Mouse (Mus musculus) inflammation-experienced regulatory T-cells, adult 6 months (primary cell): ENCODE results near the gene Syde1. TPM values are rescaled to one million over a fixed set of nuclear protein-coding genes. Genes with fewer than 3 reads are reported as not detected.
"Not testable (repeated sequence)": the region's sequence is repeated elsewhere in the genome, so short reads cannot be mapped to it uniquely, and the experiment has no call there.

Source experiments
- ATAC-seq: one replicate; pipeline ENCODE4 v1.8.0; 2017
- polyA plus RNA-seq, 3 experiments: library from polyadenylated mRNA; unstranded; fragments of 100-300 nt; shearing (Covaris generic); gene quantifications; one replicate each; pipeline ENCODE4 v1.2.1; 2017

The Syde1 gene
- polyA plus RNA-seq = under 1 TPM in 2 of 3 experiments, not detected in 1; 0.60 to 0.83 TPM

DNA sequence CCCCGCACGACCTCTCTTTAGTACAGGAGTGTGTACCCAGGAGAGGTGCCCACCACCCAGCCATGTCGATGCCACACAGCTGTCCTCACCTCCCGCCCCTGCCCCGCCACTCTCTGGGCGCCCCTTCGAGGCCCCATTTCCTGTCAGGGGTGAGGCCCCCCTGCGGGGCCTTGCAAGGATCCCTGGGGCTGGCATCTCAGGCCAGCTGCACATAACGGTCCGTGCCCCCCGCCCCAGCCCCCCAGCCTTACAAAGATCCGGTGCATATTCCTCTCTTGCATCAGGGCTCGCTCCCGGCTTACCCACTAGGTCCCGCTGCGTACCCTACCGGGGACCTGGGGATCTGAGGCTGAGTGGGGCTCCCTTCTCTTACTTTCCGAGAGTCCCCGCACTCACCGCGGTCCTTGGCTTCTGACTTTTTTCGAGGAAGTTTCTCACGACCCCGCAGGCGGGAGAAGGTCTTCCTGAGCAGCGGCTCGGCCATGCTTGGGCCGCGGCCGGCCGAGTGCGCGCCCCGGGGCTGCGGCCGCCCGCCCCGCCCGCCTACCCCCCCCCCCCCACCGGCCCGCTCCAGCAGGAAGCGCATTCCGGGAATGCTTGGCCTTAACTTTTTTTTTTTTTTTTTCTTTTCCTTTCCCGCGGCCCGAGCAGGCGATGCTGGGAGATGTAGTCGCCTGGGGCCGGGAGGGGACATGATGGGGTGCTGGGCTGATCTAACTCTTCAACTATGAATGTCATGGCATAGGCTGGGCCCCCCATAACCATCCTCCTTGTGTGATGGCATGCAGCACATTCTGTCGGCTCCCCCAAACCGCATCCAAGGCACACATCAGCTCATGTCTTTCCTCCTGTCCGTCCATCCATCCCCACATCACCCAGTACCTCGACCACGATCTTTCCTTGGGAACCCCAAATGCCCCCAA is at the start of gene Syde1:
Syde1 (minus strand) TSS at position 559 of the 923 bp plus-strand sequence.
- peak; percentile 30 for ATAC-seq

DNA sequence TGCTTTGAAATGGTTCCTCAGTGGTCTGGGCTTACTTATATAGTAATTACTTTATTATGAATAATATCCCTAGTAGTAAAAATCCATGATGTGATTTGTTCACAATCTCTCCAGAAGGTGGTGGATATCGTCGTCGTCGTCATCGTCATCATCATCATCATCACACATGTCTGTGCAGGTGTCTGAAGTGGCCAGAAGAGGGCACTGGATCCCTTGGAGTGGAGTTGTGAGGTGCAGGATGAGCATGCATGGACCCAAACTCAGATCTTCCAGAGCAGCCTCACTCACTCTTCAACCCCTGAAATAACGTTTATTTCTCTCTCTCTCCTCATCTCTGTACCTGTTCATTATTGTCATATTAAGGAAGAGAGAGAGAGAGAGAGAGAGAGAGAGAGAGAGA is 40.5 kb upstream of the Syde1 start:
- no peak for ATAC-seq

GRCm38 (mm10) chr10:78630194-78630593 is 38.4 kb upstream of the Syde1 start:
- no peak for ATAC-seq

DNA sequence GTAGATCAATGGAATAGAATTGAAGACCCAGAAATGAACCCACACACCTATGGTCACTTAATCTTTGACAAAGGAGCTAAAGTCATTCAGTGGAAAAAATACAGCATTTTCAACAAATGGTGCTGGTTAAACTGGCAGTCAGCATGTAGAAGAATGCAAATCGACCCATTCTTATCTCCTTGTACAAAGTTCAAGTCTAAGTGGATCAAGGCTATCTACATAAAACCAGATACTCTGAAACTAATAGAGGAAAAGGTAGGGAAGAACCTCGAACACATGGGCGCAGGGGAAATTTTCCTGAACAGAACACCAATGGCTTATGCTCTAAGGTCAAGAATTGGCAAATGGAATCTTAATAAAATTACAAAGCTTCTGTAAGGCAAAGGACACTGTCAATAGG is 31.4 kb upstream of the Syde1 start:
- ATAC-seq = not testable (repeated sequence)

GRCm38 (mm10) chr10:78617974-78618373 is 26.2 kb upstream of the Syde1 start, which contains the start of gene Olfr1357:
TSS of gene Olfr1357 (minus strand) at chr10:78618074.
- no peak for ATAC-seq

DNA sequence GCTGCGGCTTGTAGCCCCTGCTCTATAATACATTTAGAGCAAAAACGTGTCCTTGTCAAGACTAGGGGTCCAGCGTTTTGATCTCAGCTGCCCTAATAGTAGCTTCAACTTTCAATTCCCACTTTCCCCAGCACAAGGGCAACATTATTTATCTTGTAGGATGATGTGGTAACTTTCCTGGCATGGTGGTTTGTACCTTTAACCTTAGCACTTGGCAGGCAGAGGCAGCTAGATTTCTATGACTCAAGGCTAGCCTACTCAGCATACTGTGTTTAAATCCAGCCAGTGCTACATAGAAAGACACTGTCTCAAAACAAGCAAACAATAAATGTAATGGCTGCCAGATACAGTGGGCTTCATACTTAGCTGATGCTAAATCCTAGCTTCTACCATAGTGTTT is 15.8 kb upstream of the Syde1 start:
- no peak for ATAC-seq

DNA sequence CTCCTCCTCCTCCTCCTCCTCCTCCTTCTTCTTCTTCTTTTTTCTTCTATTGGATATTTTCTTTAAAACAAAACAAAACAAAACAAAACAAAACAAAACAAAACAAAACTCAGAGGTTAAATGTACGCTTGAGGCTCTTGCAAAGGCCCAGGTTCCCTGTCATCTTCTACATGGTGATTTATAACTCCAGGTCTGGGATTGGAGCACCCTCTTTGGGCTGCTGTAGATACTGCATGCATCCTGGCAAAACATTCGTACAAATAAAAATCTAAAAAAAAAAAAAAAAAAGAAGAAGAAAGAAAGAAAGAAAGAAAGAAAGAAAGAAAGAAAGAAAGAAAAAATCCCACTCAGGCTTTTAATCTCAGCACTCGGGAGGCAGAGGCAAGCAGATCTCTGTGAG is 13.3 kb upstream of the Syde1 start:
- ATAC-seq = peak; percentile 89

GRCm38 (mm10) chr10:78599865-78600264 is 8.1 kb upstream of the Syde1 start:
- ATAC-seq = no peak

DNA sequence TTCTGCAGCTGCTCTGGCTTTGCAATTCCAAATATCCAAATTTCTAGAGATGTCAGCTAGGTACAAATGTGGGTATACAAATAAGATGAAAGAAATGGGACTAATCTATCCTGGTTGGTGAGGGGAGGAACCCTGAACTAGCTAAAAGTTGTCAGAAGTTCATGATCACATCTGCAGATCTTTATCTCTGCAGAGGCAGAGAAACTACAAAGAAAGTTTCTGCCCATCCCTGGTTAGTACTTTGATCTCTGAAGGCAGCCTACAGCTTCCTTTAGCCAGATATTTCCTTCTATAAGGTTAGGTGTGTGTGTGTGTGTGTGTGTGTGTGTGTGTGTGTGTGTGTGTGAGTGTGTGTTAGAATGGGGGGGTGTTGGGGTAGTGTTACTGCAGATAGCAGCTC is 2.8 kb upstream of the Syde1 start:
- ATAC-seq = peak; percentile 81

DNA sequence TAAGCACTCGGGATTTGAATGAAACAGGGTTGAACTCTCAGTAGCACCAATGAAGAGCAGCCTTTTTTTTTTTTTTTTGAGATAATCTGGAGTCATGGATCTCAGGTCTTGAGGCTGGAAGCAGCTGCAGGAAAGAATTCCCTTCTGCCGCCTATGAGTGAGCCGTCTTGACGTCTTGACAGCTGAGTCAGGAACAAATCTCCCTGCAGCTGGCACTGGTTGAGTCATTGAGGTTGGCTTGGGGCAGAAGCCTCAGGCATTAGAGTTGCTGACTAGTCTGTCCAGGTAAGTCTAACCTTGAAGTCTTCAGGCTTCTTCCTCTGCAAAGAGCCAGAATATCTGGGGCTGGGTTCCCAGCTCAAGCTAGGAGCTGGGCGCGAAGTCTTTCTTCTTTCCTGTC is 2.4 kb upstream of the Syde1 start:
- ATAC-seq = peak; percentile 31

DNA sequence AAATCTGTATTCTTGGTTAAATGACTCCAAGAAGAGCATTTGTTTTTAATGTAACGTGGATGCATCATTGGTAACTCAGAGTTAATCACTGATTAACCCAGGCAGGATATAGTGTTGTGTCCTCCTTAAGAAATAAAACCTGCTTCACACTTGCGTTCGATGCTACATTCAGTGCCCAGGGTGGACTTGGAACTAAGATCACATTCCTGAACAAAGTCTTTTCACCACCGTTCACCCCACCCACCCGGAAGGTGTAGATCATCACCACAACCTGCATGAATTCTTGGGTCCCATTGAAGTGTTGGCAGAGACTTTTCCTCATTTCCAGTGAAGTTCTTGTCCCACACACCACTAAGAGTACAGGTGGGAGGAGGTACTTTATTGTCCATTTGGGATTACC is 2.0 kb upstream of the Syde1 start:
- ATAC-seq = no peak

DNA sequence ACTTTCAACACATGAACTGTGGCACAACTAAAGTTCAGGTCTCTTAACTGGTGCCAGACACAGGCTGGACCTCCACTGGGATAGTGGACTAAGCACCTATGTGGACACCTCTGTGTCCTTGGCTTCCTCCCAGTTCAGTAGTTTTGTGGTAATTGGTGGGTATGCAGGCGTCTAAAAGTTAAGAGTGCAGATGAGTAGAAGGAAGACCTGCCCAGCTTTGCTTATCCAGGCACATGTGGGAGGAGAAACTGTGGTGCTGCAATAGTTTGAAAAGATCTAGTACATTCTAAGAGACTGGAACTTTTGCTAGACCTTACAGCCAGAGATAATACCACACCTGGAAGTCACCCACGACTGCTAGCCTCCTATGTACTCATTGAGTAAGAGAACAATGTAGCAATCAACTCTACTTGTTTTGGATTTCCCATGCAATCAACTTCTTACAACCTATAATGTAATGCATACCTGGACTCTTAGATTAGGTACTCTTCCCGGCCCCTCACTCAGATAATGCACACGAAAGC is 1.2 kb upstream of the Syde1 start:
- no peak for ATAC-seq

GRCm38 (mm10) chr10:78590744-78591143 is 1.0 kb downstream of the Syde1 start:
- ATAC-seq = no peak

GRCm38 (mm10) chr10:78589901-78590300 is 1.9 kb downstream of the Syde1 start:
- no peak for ATAC-seq

DNA sequence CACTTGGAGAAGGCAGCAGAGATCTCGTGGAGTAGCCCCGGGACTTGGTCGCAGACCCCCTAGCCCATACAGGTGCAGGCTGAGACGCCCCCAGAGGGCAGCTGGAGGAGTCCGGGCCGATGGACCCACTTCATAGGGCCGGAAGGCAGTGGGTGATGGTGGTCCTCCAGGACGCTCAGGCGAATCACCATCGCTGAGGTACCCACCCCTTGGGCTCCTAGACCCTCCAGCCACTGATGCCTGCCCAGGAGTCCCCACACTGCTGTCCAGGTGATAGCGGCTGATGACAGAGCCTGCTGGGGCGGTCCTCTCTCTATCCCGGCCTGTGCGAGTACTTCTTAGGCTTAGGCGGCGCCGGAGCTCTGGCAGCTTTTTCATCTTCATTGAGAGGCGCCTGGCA is 2.5 kb downstream of the Syde1 start:
- ATAC-seq = no peak

- no peak for ATAC-seq
These were observed 5.7 kb downstream of the Syde1 start for GRCm38 (mm10) chr10:78586026-78586425.

- no peak for ATAC-seq
These were observed 6.2 kb downstream of the Syde1 start for GRCm38 (mm10) chr10:78585606-78586005.

DNA sequence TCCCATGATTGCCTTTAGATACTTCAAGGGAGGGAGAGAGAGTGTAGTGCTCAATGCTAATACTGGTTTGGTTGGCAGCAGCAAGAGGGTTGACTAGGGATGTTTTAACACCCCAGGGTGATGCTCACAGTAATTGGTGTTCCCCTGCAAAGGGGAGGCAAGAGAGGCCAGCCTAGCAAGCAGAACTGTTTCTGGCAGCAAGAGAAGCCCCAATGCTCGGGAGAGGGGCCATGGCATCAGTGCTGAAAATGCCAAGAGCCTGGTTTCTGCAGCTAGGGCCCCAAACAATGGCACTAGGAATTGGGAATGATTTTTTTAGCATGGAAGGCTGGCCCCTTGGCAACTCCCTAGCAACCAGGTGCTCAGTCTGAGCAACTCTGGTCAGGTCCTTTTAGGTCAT is 6.8 kb downstream of the Syde1 start:
- no peak for ATAC-seq

- ATAC-seq = no peak
These were observed 7.8 kb downstream of the Syde1 start for GRCm38 (mm10) chr10:78583939-78584338.

DNA sequence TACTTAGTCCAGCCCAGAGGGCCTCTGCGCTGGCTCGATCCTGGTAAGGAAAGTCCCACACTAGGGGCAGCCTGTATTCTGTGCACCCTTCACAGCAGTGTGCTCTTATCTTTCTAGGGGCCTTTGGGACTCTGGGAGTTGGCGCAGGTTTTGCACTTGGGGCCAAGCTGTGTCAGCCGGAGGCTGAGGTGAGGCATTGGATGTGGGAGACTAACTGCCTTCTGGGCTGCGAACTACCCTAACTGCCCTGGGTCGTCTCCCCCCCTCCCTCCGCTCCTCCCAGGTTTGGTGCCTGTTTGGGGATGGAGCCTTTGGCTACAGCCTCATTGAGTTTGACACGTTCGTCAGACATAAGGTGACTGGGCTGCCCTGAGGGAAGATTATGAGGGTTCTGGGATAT is 8.4 kb downstream of the Syde1 start:
- no peak for ATAC-seq

- no peak for ATAC-seq
These were observed 10.6 kb downstream of the Syde1 start for GRCm38 (mm10) chr10:78581121-78581520.

GRCm38 (mm10) chr10:78578204-78578603 is 13.6 kb downstream of the Syde1 start:
- no peak for ATAC-seq

- no peak for ATAC-seq
These were observed 15.2 kb downstream of the Syde1 start for GRCm38 (mm10) chr10:78576435-78577184.
